Mouse (Mus musculus) midbrain, embryonic 15.5 days (tissue): ENCODE measurements at regions not wholly inside any gene's neighbourhood (a gene's known extent, or its start where the extent isn't known, plus 50 kb on each side); places are given as distances from the start of the nearest gene placed in this dataset.

ENCODE experiments used
- ATAC-seq: fragments of 200-750 bp; cut with Nextera tagmentation; replicated peaks from 2 replicates; pipeline ENCODE4 v1.8.0; 2017; ENCODE audit warnings: moderate TSS enrichment
- H3K27ac ChIP-seq: fragments of 300-500 bp; sonication (generic); 2 replicates; pipeline ENCODE4 v1.5.1; 2015; ENCODE audit warnings: mild to moderate bottlenecking, inconsistent platforms
- H3K27me3 ChIP-seq: fragments of 300-500 bp; sonication (generic); replicated peaks from 2 replicates; pipeline ENCODE4 v1.6.1; 2015; ENCODE audit warnings: inconsistent platforms
- H3K36me3 ChIP-seq: fragments of 300-500 bp; sonication (generic); replicated peaks from 2 replicates; pipeline ENCODE4 v1.6.1; 2015; ENCODE audit warnings: inconsistent platforms
- H3K4me1 ChIP-seq: fragments of 300-500 bp; sonication (generic); 2 replicates; pipeline ENCODE4 v1.6.1; 2015; ENCODE audit warnings: inconsistent platforms
- H3K4me2 ChIP-seq: fragments of 300-500 bp; sonication (generic); 2 replicates; pipeline ENCODE4 v1.6.1; 2015; ENCODE audit warnings: inconsistent platforms, mild to moderate bottlenecking, moderate library complexity
- H3K4me3 ChIP-seq: fragments of 300-500 bp; sonication (generic); 2 replicates; pipeline ENCODE4 v1.5.1; 2015; ENCODE audit warnings: mild to moderate bottlenecking, inconsistent platforms
- H3K9ac ChIP-seq: fragments of 300-500 bp; sonication (generic); 2 replicates; pipeline ENCODE4 v1.6.1; 2015; ENCODE audit warnings: mild to moderate bottlenecking, inconsistent platforms
- H3K9me3 ChIP-seq: fragments of 300-500 bp; sonication (generic); 2 replicates; pipeline ENCODE4 v1.6.1; 2016; ENCODE audit warnings: inconsistent platforms
- WGBS: fragments of 180-500 bp; shearing (Covaris S2); methylation state at CpG from one replicate; pipeline ENCODE4 v1.1.7; 2015; ENCODE audit warnings: mixed read lengths; 5-methylcytosine and 5-hydroxymethylcytosine counted together

DNA sequence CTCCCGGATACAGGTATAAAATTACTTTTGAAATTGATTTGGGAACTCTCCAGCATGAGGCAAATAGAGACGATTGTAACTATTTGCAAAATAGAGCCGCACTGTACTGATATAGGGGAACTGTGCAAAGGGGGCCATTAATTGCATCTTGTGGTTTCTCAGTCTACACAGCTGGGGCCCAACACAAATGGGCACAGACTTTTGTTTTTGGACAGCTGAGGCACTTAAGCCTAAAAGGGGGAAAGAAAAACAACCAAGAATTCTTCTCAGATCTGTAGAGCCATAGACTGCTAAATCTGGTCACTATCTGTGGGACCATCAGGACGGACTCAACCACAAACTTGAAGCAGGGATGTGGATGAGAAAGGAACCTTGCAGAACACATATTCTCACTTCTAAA, 347.9 kb downstream of the Cd83 start:
- Histone ChIP-seq H3K27me3 (0 out of 2 replicates have a peak, but pooled peaks cover 4% of the 10 kb centered on the region), H3K4me2 (no peak overlapping the region), H3K9me3 (no peaks in the 10 kb centered on the region), H3K4me1 (peaks cover 3% of the 10 kb centered on the region; the same call in 1 of the 2 replicates), H3K4me3 (no peak overlapping the region), H3K36me3 (no peaks in the 10 kb centered on the region), H3K27ac (no peak overlapping the region), H3K9ac (no peak overlapping the region)
- no peak for ATAC-seq
- 92% methylated on average over 4 of the region's 4 CpGs for WGBS

DNA sequence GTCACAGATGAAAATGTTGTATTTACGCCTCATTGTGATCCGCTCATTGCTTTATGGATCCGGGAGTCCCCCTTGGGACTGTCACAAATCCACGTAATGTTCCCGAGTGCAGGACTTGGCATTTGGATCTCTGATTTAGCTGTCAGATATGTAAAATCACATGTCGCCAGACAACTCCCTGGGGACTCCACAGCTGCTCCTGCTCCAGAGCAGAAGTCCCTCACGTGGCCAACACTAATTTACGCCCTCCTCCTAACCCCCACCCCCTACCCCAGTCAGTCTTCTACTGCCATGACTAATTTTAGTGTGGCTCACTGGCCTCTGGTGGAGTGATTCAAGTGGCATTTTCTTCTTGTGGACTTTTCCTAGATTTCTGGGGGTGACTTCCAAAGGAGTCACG, 348.9 kb downstream of the Cd83 start:
- Histone ChIP-seq H3K4me3 (no peak overlapping the region), H3K4me2 (no peak overlapping the region), H3K9ac (no peak overlapping the region), H3K36me3 (no peaks in the 10 kb centered on the region), H3K27ac (no peak overlapping the region), H3K4me1 (peaks cover 3% of the 10 kb centered on the region; the same call in 1 of the 2 replicates), H3K27me3 (0 out of 2 replicates have a peak, but pooled peaks cover 4% of the 10 kb centered on the region), H3K9me3 (no peaks in the 10 kb centered on the region)
- 41% methylated on average over 9 of the region's 9 CpGs for WGBS
- ATAC-seq = no peak

DNA sequence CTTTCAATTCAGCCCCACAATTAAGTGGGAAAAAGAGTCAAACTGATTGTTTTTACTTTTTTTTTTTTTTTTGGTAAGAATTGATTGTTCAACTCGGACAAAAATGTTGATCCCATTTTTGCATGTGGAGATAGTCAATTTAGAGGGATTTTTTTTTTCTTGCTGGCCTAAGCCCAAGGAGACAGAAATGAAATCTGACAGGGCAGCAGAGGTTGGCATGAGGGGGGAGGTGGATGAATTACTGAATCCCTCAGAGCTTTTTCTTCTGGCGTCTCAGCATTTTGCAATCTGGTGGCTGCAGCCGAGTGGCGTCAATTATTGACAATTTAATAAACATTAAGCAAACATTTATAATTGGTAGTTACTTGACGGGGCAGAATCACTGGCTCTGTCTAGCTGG, 356.6 kb downstream of the Cd83 start:
- no peaks in the 10 kb centered on the region for H3K4me1 ChIP-seq
- 51% methylated on average over 5 of the region's 5 CpGs for WGBS
- H3K4me2 ChIP-seq = no peak overlapping the region
- no peak for ATAC-seq
- no peak overlapping the region for H3K4me3 ChIP-seq
- H3K27me3 ChIP-seq = no peaks in the 10 kb centered on the region
- no peak overlapping the region for H3K27ac ChIP-seq
- H3K9ac ChIP-seq = no peak overlapping the region
- H3K36me3 ChIP-seq = no peaks in the 10 kb centered on the region
- H3K9me3 ChIP-seq = no peaks in the 10 kb centered on the region

DNA sequence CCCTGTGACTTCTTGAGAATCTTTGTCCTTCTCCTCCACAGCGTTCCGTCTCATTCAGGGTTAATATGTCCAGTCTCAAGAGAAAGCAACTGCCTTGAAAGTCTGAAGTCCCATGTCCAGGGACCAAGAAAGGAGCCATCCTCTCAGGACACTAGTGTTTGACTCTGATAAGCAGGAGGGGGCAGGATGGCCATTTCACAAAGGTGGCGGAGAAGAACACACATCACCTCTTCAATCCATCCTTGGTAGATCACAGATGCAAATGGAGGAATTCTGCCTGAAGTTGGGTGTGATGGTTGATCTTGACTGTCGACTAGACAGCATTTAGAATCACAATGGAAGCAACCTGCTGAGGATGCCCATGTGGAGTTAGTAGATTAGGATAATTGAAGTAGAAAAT, 360.9 kb downstream of the Cd83 start:
- no peak for ATAC-seq
- Histone ChIP-seq H3K4me1 (no peaks in the 10 kb centered on the region), H3K36me3 (no peaks in the 10 kb centered on the region), H3K4me3 (no peak overlapping the region), H3K9ac (no peak overlapping the region), H3K9me3 (no peaks in the 10 kb centered on the region), H3K4me2 (no peak overlapping the region), H3K27ac (no peak overlapping the region), H3K27me3 (no peaks in the 10 kb centered on the region)
- WGBS = 89% methylated on average over 4 of the region's 4 CpGs

DNA sequence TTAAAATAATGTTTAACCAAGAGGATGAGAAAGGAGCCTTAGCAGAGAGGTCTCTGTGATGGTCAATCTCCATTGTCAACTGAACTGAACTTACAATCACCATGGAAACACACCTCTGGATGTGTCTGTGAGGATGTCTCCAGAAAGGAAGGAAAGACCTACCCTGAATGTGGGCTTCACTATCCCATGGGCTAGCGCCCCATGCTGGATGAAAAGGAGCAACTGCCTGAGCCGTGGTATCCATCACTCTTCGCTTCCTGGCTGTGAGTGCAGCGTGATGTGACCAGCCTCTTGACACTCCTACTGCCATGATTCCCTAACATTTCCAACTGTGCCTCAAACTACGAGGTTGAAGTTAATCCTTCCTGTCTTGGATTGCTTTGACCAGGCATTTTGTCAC, 363.3 kb downstream of the Cd83 start:
- no peaks in the 10 kb centered on the region for H3K27me3 ChIP-seq
- no peak for ATAC-seq
- H3K4me1 ChIP-seq = no peaks in the 10 kb centered on the region
- no peak overlapping the region for H3K27ac ChIP-seq
- H3K4me2 ChIP-seq = no peak overlapping the region
- H3K36me3 ChIP-seq = no peaks in the 10 kb centered on the region
- no peaks in the 10 kb centered on the region for H3K9me3 ChIP-seq
- no peak overlapping the region for H3K9ac ChIP-seq
- no peak overlapping the region for H3K4me3 ChIP-seq
- 82% methylated on average over 5 of the region's 5 CpGs for WGBS

DNA sequence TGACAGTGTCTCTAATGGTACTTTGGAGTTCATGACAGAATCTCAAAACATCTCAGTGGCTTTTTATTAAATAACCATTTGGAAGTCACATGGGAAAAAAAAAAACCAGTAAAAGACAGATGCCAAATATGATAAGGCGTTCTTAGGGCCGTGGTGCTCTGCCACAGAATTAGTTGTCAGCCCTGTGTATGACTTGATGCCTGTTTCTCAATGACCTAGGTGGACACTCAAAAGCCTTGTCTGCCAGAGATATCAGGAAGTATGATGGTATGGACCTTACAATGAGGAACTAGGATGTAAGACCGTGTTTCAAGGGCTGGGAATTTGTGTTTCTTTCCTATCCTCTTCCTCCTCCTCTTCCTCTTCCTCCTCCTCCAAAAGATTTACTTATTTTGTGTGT, 364.9 kb downstream of the Cd83 start:
- H3K9me3 ChIP-seq = no peaks in the 10 kb centered on the region
- H3K4me1 ChIP-seq = no peaks in the 10 kb centered on the region
- H3K9ac ChIP-seq = no peak overlapping the region
- no peak overlapping the region for H3K4me3 ChIP-seq
- H3K4me2 ChIP-seq = no peak overlapping the region
- 91% methylated on average over 3 of the region's 3 CpGs for WGBS
- ATAC-seq = no peak
- H3K27ac ChIP-seq = no peak overlapping the region
- H3K27me3 ChIP-seq = no peaks in the 10 kb centered on the region
- no peaks in the 10 kb centered on the region for H3K36me3 ChIP-seq

DNA sequence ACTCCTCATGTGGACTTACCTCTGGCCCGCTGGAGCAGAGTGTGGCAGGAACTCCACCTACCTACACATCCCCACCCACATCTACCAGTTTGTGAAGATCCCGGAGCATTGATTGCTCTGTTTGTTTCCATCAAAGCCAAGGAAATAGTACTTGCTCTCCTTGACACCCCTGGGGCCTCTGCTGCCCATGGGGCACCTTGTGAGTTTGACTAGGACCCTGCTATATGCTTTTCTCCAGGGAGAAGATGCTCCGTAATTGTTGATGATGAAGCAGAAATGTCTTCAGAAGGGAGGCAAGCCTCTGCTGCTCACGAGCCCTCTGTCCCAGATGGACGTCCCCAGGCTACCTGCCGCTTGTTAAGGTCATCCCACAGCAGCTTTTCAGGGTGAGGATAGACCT, 367.0 kb downstream of the Cd83 start:
- Histone ChIP-seq H3K9me3 (no peaks in the 10 kb centered on the region), H3K27ac (no peak overlapping the region), H3K9ac (no peak overlapping the region), H3K4me3 (no peak overlapping the region), H3K4me2 (no peak overlapping the region), H3K4me1 (no peaks in the 10 kb centered on the region), H3K27me3 (no peaks in the 10 kb centered on the region), H3K36me3 (no peaks in the 10 kb centered on the region)
- 88% methylated on average over 6 of the region's 6 CpGs for WGBS
- no peak for ATAC-seq

DNA sequence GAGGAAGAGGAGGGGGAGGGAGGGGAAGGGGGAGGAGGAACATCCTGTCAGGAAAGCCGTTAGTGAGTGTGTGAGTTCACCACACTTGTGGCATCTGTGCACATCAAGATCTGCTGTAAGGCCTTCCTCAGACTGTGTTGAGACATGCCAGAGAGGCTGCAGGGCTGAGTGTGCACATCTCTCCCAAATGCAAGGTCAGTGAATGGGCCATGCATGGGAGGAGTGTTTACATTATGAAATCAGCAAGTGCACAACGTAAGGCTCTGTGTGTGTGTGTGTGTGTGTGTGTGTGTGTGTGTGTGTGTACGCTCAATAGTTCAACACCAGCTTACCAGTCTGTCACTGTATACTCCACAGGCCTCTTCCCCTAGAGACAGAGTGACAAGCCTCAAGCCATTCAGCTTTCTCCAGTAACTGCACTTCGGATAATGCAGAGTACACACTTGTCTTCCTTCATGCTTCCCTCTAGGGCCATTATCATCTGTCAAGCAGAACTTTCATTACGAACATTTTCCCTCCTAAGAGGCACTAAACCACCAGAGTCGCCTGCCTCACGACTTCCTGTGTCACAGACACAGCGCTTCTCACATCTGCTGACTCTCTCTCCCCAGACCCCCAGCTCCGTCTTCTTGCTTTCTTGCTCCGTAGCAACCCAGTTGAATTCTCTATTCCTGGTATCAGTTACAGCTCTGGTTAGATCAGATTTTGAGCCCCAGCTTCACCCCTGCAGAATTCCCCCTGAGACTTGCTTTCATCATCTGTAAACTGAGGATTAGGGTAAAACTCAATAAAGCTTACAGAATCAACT, 368.4 kb downstream of the Cd83 start:
- no peaks in the 10 kb centered on the region for H3K36me3 ChIP-seq
- 71% methylated on average over 10 of the region's 10 CpGs for WGBS
- no peaks in the 10 kb centered on the region for H3K4me1 ChIP-seq
- H3K4me3 ChIP-seq = no peak overlapping the region
- H3K4me2 ChIP-seq = no peak overlapping the region
- H3K9ac ChIP-seq = no peak overlapping the region
- ATAC-seq = no peak
- no peaks in the 10 kb centered on the region for H3K27me3 ChIP-seq
- no peaks in the 10 kb centered on the region for H3K9me3 ChIP-seq
- H3K27ac ChIP-seq = no peak overlapping the region

DNA sequence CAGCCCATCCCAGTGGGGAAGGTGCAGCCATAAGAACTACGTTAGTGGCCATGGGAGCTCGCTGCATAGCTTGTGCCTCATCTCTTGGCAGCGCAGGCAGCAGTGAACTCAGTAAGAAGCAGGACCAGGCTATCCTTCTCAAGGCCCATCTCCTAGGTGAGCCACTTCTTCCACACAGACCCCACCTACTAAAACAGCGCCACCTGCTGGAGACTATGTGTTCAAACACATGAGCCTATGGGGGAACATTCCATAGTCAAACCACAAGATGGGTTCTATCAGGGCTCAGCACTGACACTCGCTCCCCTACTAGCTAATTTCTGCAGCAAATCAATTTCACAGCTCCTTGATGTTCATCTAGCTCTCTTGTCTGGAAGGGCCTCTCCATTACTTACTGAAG, 369.2 kb downstream of the Cd83 start:
- no peak overlapping the region for H3K9ac ChIP-seq
- H3K4me2 ChIP-seq = no peak overlapping the region
- ATAC-seq = no peak
- H3K4me3 ChIP-seq = no peak overlapping the region
- H3K9me3 ChIP-seq = no peaks in the 10 kb centered on the region
- H3K36me3 ChIP-seq = no peaks in the 10 kb centered on the region
- H3K27ac ChIP-seq = no peak overlapping the region
- 92% methylated on average over 5 of the region's 5 CpGs for WGBS
- H3K4me1 ChIP-seq = no peaks in the 10 kb centered on the region
- H3K27me3 ChIP-seq = no peaks in the 10 kb centered on the region

DNA sequence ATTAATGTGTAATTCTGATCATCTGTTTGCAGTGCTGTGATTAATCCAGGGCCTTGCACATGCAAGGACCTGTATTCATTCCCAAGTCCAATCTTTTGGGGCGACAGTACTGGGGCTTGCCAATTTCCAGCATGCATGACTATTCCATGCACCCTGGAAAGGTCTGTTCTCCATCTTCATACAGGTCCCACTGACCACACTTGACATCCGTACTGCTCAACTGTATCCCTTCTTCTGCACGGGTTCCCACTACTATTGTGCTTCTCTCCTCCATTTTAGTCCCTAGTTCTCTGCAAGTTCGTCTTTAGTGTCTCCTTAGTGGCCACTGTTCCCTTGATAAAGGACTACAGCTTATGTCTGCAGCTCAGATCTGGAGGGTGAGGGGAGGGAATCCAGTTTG, 371.4 kb downstream of the Cd83 start:
- Histone ChIP-seq H3K4me2 (no peak overlapping the region), H3K9ac (no peak overlapping the region), H3K9me3 (no peaks in the 10 kb centered on the region), H3K36me3 (no peaks in the 10 kb centered on the region), H3K27me3 (no peaks in the 10 kb centered on the region), H3K4me3 (no peak overlapping the region), H3K4me1 (no peaks in the 10 kb centered on the region), H3K27ac (no peak overlapping the region)
- 90% methylated on average over 4 of the region's 4 CpGs for WGBS
- no peak for ATAC-seq

DNA sequence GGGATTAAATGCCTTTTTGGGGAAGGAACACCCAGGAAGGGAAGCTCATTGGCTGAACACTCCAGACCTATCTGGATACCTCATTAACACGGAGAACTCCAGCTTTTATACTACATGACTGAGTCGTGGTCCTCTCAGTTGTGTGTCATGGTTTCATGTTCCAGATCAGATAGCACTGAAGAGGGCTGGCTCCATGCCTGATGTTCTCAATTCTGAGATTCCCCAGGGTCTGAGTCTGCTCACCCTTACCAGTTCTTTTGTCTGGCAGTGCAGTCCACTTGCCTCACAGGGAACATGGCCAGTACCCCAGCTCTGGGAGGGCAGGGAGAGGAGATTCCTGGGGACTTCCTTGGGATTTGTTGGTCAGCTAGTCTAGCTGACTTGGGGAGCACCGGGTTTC, 372.0 kb downstream of the Cd83 start:
- Histone ChIP-seq H3K4me3 (no peak overlapping the region), H3K9me3 (no peaks in the 10 kb centered on the region), H3K36me3 (no peaks in the 10 kb centered on the region), H3K4me2 (no peak overlapping the region), H3K27ac (no peak overlapping the region), H3K27me3 (no peaks in the 10 kb centered on the region), H3K4me1 (no peaks in the 10 kb centered on the region), H3K9ac (no peak overlapping the region)
- ATAC-seq = no peak
- 83% methylated on average over 3 of the region's 3 CpGs for WGBS

DNA sequence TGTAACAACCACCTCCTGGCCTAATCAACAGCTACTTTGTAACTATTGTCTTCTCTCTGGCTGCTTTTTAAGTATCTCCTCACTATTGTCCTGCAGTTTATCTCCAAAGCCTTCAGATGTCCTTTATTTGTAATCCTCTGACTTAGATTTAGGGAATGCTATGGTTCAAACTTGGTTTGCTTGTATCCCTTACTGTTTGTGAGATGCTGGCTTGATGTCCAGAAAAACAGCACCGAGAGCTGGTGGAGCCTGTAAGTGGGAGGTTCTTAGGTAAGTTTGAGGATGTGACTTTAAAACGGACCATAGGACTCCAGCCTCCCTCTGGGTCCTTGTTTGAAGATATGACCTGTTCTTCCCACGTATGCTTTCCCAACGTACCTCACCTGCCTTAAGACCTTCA, 372.7 kb downstream of the Cd83 start:
- WGBS = 84% methylated on average over 4 of the region's 4 CpGs
- H3K4me1 ChIP-seq = no peaks in the 10 kb centered on the region
- H3K4me3 ChIP-seq = no peak overlapping the region
- no peak overlapping the region for H3K4me2 ChIP-seq
- no peaks in the 10 kb centered on the region for H3K36me3 ChIP-seq
- H3K9me3 ChIP-seq = no peaks in the 10 kb centered on the region
- no peaks in the 10 kb centered on the region for H3K27me3 ChIP-seq
- no peak for ATAC-seq
- no peak overlapping the region for H3K27ac ChIP-seq
- H3K9ac ChIP-seq = no peak overlapping the region

DNA sequence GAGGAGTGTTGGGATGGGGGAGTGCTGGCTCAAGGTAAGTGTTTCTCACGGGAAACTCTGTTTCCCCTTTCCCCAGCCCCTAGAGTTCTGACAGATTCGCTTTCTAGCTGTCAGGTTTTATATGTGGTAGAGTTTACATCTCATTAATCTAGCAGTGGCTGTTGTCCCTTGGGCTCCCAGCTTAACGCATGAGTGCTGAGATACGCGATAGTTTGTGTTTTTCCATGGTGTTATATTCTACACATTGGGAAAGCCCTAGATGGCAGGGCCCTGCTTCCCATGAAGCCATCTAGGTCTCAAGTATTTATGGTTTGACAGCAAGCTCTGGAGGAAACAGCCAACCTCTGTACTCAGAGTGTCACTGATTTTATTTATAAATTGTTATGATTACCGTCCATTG, 373.8 kb downstream of the Cd83 start:
- no peaks in the 10 kb centered on the region for H3K4me1 ChIP-seq
- no peaks in the 10 kb centered on the region for H3K27me3 ChIP-seq
- H3K27ac ChIP-seq = no peak overlapping the region
- no peaks in the 10 kb centered on the region for H3K9me3 ChIP-seq
- H3K9ac ChIP-seq = no peak overlapping the region
- H3K4me3 ChIP-seq = no peak overlapping the region
- no peaks in the 10 kb centered on the region for H3K36me3 ChIP-seq
- H3K4me2 ChIP-seq = no peak overlapping the region
- 72% methylated on average over 6 of the region's 6 CpGs for WGBS
- ATAC-seq = no peak
